Mouse (Mus musculus) E14TG2a.4 (cell line): ENCODE measurements around the gene Sco1.

Experiments used
- CTCF ChIP-seq: conservative IDR thresholded peaks from 2 replicates; pipeline ENCODE4 v1.5.1; 2014; ENCODE audit warnings: low read length
- NANOG ChIP-seq: IDR thresholded peaks from 2 replicates; pipeline ENCODE4 v1.6.1; 2014; ENCODE audit warnings: borderline replicate concordance, low read length, mixed read lengths
- POU5F1 ChIP-seq: IDR thresholded peaks from 2 replicates; pipeline ENCODE4 v1.6.1; 2014; ENCODE audit warnings: low read length, borderline replicate concordance

DNA sequence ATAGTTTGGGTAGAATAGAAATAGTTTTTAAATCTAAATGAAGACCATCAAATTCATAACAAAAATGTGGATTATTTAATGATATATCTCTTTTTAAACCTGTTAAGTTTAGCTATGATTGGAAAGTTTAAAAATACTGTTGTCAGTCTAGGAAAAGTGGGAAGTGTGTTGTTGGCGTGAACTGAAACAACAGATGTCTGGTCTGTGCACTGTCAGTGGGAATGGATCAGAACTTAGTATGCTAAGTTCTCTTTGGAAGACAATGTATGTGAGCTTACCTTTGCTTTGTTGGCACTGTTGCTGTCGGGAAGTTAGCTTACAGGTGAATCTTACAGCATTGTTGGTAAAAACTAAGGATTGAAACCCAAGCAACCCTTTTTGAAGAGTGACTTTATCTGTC, 8.8 kb downstream of the Sco1 start:
- TF ChIP-seq CTCF (no peak), NANOG (no peak), POU5F1 (no peak)
